Mouse (Mus musculus) liver, adult 2 months (tissue): ENCODE data around the gene Dhtkd1. TPM values are rescaled to one million over a fixed set of nuclear protein-coding genes. Genes with fewer than 3 reads are reported as not detected.

Experiments used
- DNase-seq: peaks from one replicate; pipeline ENCODE4 v3.0.0-alpha.2; 2011; ENCODE audit warnings: low read depth, low spot score; ENCODE audit errors: extremely low read depth
- H3K27ac ChIP-seq: fragments of 200-500 bp; replicated peaks from 2 replicates; pipeline ENCODE4 v1.5.1; 2012; ENCODE audit warnings: low read depth, mild to moderate bottlenecking, control low read depth, inconsistent platforms, low read length; ENCODE audit not compliant: insufficient read depth
- H3K27me3 ChIP-seq: fragments of 200-500 bp; 2 replicates; pipeline ENCODE4 v1.6.1; 2012; ENCODE audit warnings: mild to moderate bottlenecking, moderate library complexity, low read length, inconsistent platforms; ENCODE audit not compliant: control insufficient read depth, insufficient read depth
- H3K36me3 ChIP-seq: fragments of 200-500 bp; 2 replicates; pipeline ENCODE4 v1.6.1; 2012; ENCODE audit warnings: low read length, inconsistent platforms; ENCODE audit not compliant: control insufficient read depth, insufficient read depth
- H3K4me1 ChIP-seq: fragments of 200-500 bp; 2 replicates; pipeline ENCODE4 v1.6.1; 2011; ENCODE audit warnings: low read length; ENCODE audit not compliant: control insufficient read depth, insufficient read depth
- H3K4me3 ChIP-seq: fragments of 200-500 bp; 2 replicates; pipeline ENCODE4 v1.5.1; 2011; ENCODE audit warnings: low read depth, mild to moderate bottlenecking, control low read depth, low read length, moderate library complexity; ENCODE audit not compliant: insufficient read depth
- H3K79me2 ChIP-seq: fragments of 200-500 bp; 2 replicates; pipeline ENCODE4 v1.6.1; 2012; ENCODE audit warnings: inconsistent platforms, mild to moderate bottlenecking, low read length, moderate library complexity; ENCODE audit not compliant: control insufficient read depth, insufficient read depth
- H3K9ac ChIP-seq: fragments of 200-500 bp; 2 replicates; pipeline ENCODE4 v1.6.1; 2012; ENCODE audit warnings: low read depth, mild to moderate bottlenecking, control low read depth, inconsistent platforms, low read length
- CTCF ChIP-seq: fragments of 200-500 bp; IDR thresholded peaks from 2 replicates; pipeline ENCODE4 v1.5.1; 2011; ENCODE audit warnings: low read depth, low read length, control low read depth
- POLR2A ChIP-seq: fragments of 200-500 bp; IDR thresholded peaks from 2 replicates; pipeline ENCODE4 v1.6.1; 2011; ENCODE audit warnings: low read length, control low read depth; ENCODE audit not compliant: insufficient read depth; ENCODE audit errors: extremely low read depth
- WGBS: fragments of 180-500 bp; shearing (Covaris S2); methylation state at CpG from one replicate; pipeline ENCODE4 v1.1.7; 2018; 5-methylcytosine and 5-hydroxymethylcytosine counted together
- polyA plus RNA-seq: library from polyadenylated mRNA; depleted of rRNA; stranded (reverse); fragments of >200 nt; gene quantifications from 2 replicates; pipeline ENCODE4 v1.2.3, GENCODE M21; 2012
- total RNA-seq: library from RNA; depleted of rRNA; stranded (reverse); fragments of >200 nt; gene quantifications from 2 replicates; pipeline ENCODE4 v1.2.3, GENCODE M21; 2014

The Dhtkd1 gene
- total and polyA plus RNA-seq, 2 experiments = 44.1 to 81.6 TPM

GRCm38 (mm10) chr2:5888865-5889264 is 53.7 kb downstream of the Dhtkd1 start:
- Histone ChIP-seq H3K4me3 (no peak overlapping the region), H3K79me2 (0 out of 2 replicates have a peak, but pooled peaks cover 4% of the 10 kb centered on the region), H3K36me3 (peaks cover 37% of the 10 kb centered on the region), H3K9ac (no peak overlapping the region), H3K4me1 (no peaks in the 10 kb centered on the region), H3K27me3 (no peaks in the 10 kb centered on the region), H3K27ac (no peak overlapping the region)
- WGBS = 82% methylated on average over 5 of the region's 5 CpGs
- TF ChIP-seq POLR2A = no peak
- TF ChIP-seq CTCF = no peak
- DNase-seq = no peak

GRCm38 (mm10) chr2:5877446-5877845 is 65.1 kb downstream of the Dhtkd1 start:
- H3K79me2 ChIP-seq = no peaks in the 10 kb centered on the region
- H3K36me3 ChIP-seq = peaks cover 35% of the 10 kb centered on the region
- DNase-seq = peak; percentile 71

GRCm38 (mm10) chr2:5869746-5870145 is 72.8 kb downstream of the Dhtkd1 start:
- peak; percentile 58 for DNase-seq
- 65% methylated on average over 5 of the region's 5 CpGs for WGBS
- no peak overlapping the region for H3K4me3 ChIP-seq
- H3K27ac ChIP-seq = no peak overlapping the region
- peaks cover 22% of the 10 kb centered on the region for H3K36me3 ChIP-seq
- H3K9ac ChIP-seq = no peak overlapping the region
- H3K79me2 ChIP-seq = no peaks in the 10 kb centered on the region
- no peaks in the 10 kb centered on the region for H3K27me3 ChIP-seq
- TF ChIP-seq CTCF (no peak), POLR2A (no peak)
- H3K4me1 ChIP-seq = peaks cover 5% of the 10 kb centered on the region

More at GRCm38 (mm10) chr2:5877446-5877845, 65.1 kb downstream of the Dhtkd1 start:
- no peaks in the 10 kb centered on the region for H3K27me3 ChIP-seq
- WGBS = 25% methylated on average over 3 of the region's 3 CpGs
- H3K4me3 ChIP-seq = no peak overlapping the region
- no peak overlapping the region for H3K27ac ChIP-seq
- H3K4me1 ChIP-seq = peaks cover 4% of the 10 kb centered on the region
- H3K9ac ChIP-seq = no peak overlapping the region
- TF ChIP-seq CTCF (no peak), POLR2A (no peak)

GRCm38 (mm10) chr2:5867681-5868080 is 74.9 kb downstream of the Dhtkd1 start:
- Histone ChIP-seq H3K9ac (0 out of 2 replicates have a peak overlapping the region, but pooled peaks have one; percentile 2), H3K27ac (peak overlapping the region; percentile 60; the same call in 1 of the 2 replicates), H3K36me3 (peaks cover 23% of the 10 kb centered on the region), H3K4me3 (no peak overlapping the region), H3K4me1 (peaks cover 5% of the 10 kb centered on the region), H3K27me3 (no peaks in the 10 kb centered on the region), H3K79me2 (no peaks in the 10 kb centered on the region)
- no peak for TF ChIP-seq POLR2A
- TF ChIP-seq CTCF = no peak
- peak; percentile 91 for DNase-seq
- 9% methylated on average over 2 of the region's 2 CpGs for WGBS

GRCm38 (mm10) chr2:5862834-5863233 is 79.8 kb downstream of the Dhtkd1 start, which contains the start of gene Gm13199:
Gene Gm13199 (minus strand): TSS chr2:5862934.
- Histone ChIP-seq H3K4me1 (peaks cover 3% of the 10 kb centered on the region), H3K27me3 (no peaks in the 10 kb centered on the region), H3K79me2 (no peaks in the 10 kb centered on the region), H3K36me3 (peaks cover 29% of the 10 kb centered on the region), H3K9ac (no peak within 1 kb of the TSS), H3K4me3 (no peak within 1 kb of the TSS), H3K27ac (no peak within 1 kb of the TSS)
- 96% methylated on average over 3 of the region's 3 CpGs for WGBS
- no peak for DNase-seq
- no peak for TF ChIP-seq POLR2A
- TF ChIP-seq CTCF = no peak

GRCm38 (mm10) chr2:5851866-5852265 is 90.7 kb downstream of the Dhtkd1 start:
- no peak for DNase-seq
- TF ChIP-seq CTCF = no peak
- TF ChIP-seq POLR2A = no peak
- Histone ChIP-seq H3K79me2 (peaks cover 21% of the 10 kb centered on the region; the same call in 1 of the 2 replicates), H3K27me3 (no peaks in the 10 kb centered on the region), H3K36me3 (peaks cover 6% of the 10 kb centered on the region; the same call in 1 of the 2 replicates), H3K9ac (no peak overlapping the region), H3K27ac (no peak overlapping the region), H3K4me3 (no peak overlapping the region), H3K4me1 (no peaks in the 10 kb centered on the region; the same call in 1 of the 2 replicates)
- 50% methylated on average over 5 of the region's 5 CpGs for WGBS
